Mouse (Mus musculus): Measurements from ENCODE around the gene Efna3.

Efna3 gene

GRCm38 (mm10) chr3:89315930-89316831 lies 6.6 kb downstream of the Efna3 start:
- DNase-seq (ENCODE audit: low spot score): no peak

DNA sequence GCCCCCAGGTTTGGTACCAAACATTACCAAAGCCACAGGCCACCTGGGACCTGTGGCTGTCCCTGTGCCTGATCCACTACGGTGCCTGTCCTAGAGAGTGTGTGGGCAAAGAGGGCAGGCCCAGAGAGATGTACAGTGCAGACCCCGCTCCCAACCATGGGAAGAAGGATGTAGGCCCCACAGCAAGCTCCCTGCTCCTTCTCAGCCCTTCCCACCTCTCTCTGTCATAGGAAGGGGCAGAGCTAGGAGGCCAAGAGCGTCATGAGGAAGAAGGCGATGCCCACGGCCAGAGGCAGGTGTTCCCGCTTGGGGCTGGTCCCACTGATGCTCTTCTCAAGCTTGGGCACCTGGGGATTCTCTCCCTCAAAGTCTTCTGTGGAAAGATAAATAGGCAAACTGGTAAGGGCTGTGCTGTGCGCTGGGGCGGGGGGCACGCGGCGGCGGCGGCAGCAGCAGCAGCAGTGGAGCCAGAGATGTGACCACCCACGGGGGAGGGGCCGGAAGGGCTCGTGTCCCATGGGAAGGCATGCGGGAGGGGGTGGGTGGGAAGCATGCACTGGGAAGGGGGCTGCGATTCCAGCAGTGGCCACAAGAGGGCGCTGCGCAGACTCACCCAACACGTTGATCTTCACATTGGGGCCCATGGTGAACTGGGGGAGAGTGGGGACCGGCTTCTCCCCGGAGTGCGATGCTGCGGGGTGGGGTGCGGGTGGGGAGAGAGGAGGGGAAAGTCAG lies 7.4 kb downstream of the Efna3 start:
- peak; percentile 94 for DNase-seq (ENCODE audit: low spot score)

DNA sequence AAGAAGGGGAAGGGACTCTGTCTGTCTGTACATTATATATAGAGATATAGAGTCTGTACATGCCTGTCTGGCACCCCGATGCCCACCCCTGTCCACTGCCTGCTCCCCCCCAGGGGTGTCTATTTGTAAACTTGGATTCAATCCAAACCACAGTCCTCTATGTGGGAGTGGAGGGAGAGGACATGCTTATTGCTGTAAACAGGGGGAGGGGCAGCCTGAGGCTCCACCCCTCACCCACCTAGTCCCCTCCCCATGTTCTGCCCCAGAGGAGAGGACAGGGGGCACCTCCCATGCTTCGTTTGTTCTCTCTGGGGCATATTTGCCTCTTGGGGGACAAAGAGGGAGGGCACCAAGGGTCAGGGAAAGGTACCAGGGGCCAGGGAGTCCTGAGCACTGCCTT lies 8.0 kb downstream of the Efna3 start:
- DNase-seq (ENCODE audit: low spot score): no peak

- DNase-seq (ENCODE audit: low spot score): no peak
Measured at GRCm38 (mm10) chr3:89314340-89314739, 8.4 kb downstream of the Efna3 start.

GRCm38 (mm10) chr3:89308089-89308488 lies 14.7 kb downstream of the Efna3 start:
- DNase-seq (ENCODE audit: low spot score): peak; percentile 87

DNA sequence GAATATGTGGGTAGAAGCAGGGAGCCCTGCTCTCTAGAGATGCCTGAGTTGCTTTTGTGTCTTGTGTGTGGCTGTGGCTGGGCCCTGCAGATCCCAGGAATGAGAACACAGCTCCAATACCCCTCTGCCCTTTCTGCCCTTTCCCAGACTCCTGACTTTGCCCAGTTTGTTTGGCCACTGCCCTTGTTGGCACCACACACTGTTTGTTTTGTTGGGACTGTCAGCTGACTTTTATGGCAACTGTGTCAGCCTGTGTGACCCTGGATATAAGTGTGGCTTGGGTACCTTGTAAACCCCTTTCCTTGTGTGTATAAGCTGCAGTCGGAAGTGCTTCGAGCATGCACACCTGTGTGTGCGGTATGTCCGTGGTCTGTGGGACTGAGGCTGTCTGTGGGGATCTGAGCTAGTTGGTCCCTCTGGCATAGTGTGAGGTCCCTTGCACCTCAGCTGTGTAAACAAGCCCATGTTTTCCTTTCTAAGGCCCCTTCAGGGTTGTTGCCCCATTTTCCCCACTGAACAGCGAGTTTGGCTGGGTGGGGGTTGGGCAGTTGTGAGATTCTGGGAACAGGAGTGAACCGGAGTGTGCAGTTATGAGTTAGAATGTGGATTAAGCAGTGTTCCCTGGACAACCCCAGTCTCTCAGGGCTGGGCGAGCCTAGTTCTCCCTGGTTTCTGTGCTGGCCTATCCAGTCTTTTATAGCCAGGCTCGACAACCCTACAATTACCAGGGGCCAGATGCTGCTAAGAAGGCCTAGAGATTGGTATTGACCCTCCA lies 17.0 kb downstream of the Efna3 start:
- DNase-seq (ENCODE audit: low spot score): no peak

DNA sequence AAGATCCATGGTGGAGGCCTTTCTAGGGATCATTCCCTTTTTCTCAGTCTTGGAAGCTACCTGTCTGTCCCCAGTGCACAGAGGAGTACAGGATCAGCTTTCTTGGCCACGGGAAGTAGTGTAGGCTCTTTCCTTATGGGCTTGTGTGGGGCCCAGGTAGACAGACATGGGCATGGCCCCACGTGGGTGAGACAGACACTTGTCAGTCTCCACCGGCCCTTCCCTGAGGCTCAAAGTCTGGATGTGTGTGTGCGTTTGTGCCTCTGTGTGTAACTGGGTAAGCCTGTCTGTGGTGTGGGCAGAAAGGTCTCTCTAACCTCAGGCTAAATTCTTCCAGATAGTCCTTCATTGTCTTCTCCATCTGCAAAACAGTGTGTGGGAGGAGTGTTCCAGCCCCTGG lies 17.7 kb downstream of the Efna3 start:
- DNase-seq (ENCODE audit: low spot score): no peak

- no peak for DNase-seq (ENCODE audit: low spot score)
Measured at GRCm38 (mm10) chr3:89304440-89304839, 18.3 kb downstream of the Efna3 start.

GRCm38 (mm10) chr3:89300514-89300913 lies 22.3 kb downstream of the Efna3 start:
- DNase-seq (ENCODE audit: low spot score): no peak

- no peak for DNase-seq (ENCODE audit: low spot score)
Measured at GRCm38 (mm10) chr3:89300071-89300470, 22.7 kb downstream of the Efna3 start.

DNA sequence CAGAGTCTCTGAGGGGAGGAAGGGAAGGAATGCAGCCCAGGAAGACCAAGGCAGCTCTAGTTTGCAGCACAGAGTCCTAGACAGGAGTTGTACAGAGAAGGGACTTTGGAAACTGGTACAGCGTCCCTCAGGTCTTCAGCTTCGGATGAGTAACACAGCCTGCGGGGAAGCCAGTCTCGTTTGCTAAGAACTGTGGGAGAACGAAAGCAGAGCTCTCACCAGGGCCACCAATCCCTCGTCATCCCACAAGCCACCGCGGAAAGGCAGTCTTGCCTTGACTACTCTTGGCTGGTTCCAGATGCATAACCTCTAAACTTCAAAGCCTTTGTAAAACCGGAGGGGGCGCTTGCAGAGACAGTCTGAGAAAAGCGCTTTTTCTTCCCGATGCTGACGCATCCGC lies 23.3 kb downstream of the Efna3 start:
- no peak for DNase-seq (ENCODE audit: low spot score)

- no peak for DNase-seq (ENCODE audit: low spot score)
Measured at GRCm38 (mm10) chr3:89298908-89299307, 23.9 kb downstream of the Efna3 start.

GRCm38 (mm10) chr3:89296761-89297396 lies 25.9 kb downstream of the Efna3 start:
- no peak for DNase-seq (ENCODE audit: low spot score)

GRCm38 (mm10) chr3:89295685-89296230 lies 27.0 kb downstream of the Efna3 start:
- DNase-seq (ENCODE audit: low spot score): no peak

GRCm38 (mm10) chr3:89294195-89294594 lies 28.6 kb downstream of the Efna3 start:
- no peak for DNase-seq (ENCODE audit: low spot score)

GRCm38 (mm10) chr3:89293247-89293918 lies 29.4 kb downstream of the Efna3 start:
- DNase-seq (ENCODE audit: low spot score): no peak

DNA sequence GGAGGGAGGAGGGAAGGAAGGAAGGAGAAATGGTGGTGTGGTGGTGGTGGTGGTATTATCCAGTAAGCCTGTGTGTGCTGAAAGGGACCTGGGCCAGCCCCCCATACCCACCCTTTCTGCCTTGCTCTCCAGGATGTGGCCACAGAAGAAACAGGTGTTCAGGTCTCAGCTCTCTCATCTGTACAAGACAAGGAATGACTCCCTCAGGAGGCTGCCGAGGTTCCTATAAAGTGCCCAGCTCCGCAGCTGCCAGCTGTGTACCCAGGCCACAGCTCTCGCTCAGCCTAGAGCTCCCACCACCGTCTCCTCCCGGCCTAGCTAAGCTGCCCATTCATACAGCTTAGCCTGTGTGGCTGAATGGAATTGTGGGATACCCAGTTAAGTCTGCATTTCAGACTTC lies 30.5 kb downstream of the Efna3 start:
- no peak for DNase-seq (ENCODE audit: low spot score)

DNA sequence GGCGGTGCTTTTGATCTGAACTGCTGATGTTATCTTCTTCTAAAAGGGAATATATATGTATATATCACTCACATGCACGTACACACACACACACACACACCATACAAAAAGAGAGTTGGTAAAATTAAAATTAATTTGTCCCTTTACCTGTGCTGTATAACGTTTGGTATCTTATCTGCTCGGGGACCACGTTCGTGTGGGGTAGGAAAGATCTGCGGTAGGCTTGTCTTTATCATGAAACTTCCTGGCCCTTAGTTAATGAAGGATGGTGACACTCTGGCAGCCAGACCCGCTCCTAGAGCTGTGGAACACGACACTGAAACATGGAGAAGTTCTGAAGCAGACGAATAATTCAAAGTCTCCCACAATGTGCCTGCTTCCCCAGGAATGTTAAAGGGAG lies 30.9 kb downstream of the Efna3 start:
- no peak for DNase-seq (ENCODE audit: low spot score)

GRCm38 (mm10) chr3:89288503-89288928 lies 34.2 kb downstream of the Efna3 start:
- DNase-seq (ENCODE audit: low spot score): no peak

DNA sequence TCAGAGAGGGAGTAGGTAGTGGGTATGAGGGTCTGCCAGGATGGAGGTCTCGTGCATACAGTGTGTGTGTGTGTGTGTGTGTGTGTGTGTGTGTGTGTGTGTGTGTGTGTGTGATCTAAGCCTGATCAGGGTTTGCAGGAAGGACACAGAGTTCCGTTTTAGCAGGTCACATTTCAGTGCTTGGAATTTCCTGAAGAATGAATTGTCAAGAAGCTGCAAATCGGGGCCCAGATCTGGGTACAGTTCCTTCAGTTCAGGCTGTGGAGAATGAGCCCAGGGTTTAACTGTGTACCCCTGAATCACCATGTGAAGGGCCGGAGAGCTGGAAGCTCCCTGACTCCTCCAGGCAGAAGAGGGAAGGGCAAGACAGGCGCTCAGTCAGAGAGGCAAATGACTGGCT lies 35.5 kb downstream of the Efna3 start:
- no peak for DNase-seq (ENCODE audit: low spot score)

DNA sequence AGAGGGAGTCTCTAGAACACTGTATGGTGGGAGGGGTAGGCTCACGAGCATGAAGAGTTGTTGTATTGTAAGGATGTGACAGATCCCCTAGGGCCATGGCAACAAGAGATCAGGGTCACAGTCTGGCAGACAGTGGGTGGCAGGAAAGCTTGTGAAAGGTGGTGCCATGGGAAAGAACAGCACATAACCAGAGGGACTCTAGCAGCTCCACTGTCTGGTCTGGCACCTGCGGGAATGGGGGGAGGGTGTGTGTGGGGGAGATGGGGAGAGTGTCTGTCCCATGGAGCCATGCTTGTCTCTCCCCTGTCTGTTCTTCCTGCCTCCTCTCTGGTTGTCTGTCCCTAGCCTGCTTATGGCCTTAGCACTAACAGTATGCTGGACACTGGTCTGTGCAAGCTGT lies 37.2 kb downstream of the Efna3 start:
- DNase-seq (ENCODE audit: low spot score): no peak

Measured in retina, embryonic 14.5 days (tissue).